Mouse (Mus musculus) kidney, adult 2 months (tissue): ENCODE measurements around the gene Mettl1. TPM values are rescaled to one million over a fixed set of nuclear protein-coding genes. Genes with fewer than 3 reads are reported as not detected.

Experiments
- DNase-seq: peaks from one replicate; pipeline ENCODE4 v3.0.0; 2021
- H3K27ac ChIP-seq: fragments of 200-500 bp; 2 replicates; pipeline ENCODE4 v1.5.1; 2012; ENCODE audit warnings: low read depth, low read length, control low read depth, inconsistent platforms; ENCODE audit not compliant: insufficient read depth
- H3K27me3 ChIP-seq: fragments of 200-500 bp; replicated peaks from 2 replicates; pipeline ENCODE4 v1.6.1; 2012; ENCODE audit warnings: mild to moderate bottlenecking, moderate library complexity, low read length, inconsistent platforms; ENCODE audit not compliant: control insufficient read depth, insufficient read depth
- H3K36me3 ChIP-seq: fragments of 200-500 bp; 2 replicates; pipeline ENCODE4 v1.6.1; 2012; ENCODE audit warnings: mild to moderate bottlenecking, moderate library complexity, low read length, inconsistent platforms; ENCODE audit not compliant: control insufficient read depth, insufficient read depth
- H3K4me1 ChIP-seq: fragments of 200-500 bp; 2 replicates; pipeline ENCODE4 v1.6.1; 2011; ENCODE audit warnings: low read length; ENCODE audit not compliant: control insufficient read depth, insufficient read depth
- H3K4me3 ChIP-seq: fragments of 200-500 bp; 2 replicates; pipeline ENCODE4 v1.5.1; 2011; ENCODE audit warnings: mild to moderate bottlenecking, low read depth, low read length, control low read depth; ENCODE audit not compliant: insufficient read depth
- CTCF ChIP-seq: fragments of 200-500 bp; conservative IDR thresholded peaks from 2 replicates; pipeline ENCODE4 v1.5.1; 2011; ENCODE audit warnings: low read depth, mild to moderate bottlenecking, control low read depth, low read length, moderate library complexity, mixed read lengths; ENCODE audit not compliant: insufficient read depth, insufficient read length
- POLR2A ChIP-seq: fragments of 200-500 bp; IDR thresholded peaks from one replicate; pipeline ENCODE4 v1.6.1; 2011; ENCODE audit warnings: low read depth, low read length, control low read depth
- WGBS: fragments of 180-500 bp; shearing (Covaris S2); methylation state at CpG from one replicate; pipeline ENCODE4 v1.1.7; 2018; 5-methylcytosine and 5-hydroxymethylcytosine counted together
- polyA plus RNA-seq: library from polyadenylated mRNA; depleted of rRNA; stranded (reverse); fragments of >200 nt; gene quantifications from 2 replicates; pipeline ENCODE4 v1.2.3, GENCODE M21; 2012

Mettl1 gene
- polyA plus RNA-seq, 1 experiment: 27.5 TPM

DNA sequence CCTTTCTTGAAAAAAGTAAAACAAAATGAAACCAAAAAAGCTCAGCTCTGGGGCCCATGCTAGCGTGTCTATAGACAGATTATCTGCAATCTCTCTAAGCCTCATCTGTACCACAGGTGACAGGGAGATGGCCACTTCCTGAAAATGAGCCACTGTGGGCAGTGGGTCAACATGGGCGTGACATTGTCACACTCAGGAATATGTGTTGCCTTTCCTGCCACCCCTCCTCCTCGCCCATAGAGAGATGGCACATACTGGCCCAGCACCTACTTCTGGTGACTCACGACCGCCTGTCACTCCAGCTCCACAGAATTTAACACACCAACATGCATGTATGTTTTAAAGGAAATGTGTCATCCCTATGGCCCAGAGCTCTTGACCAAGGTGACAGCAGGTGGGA, 38.4 kb upstream of the Mettl1 start:
- WGBS: 87% methylated on average over 5 of the region's 5 CpGs
- Histone ChIP-seq H3K36me3 (no peaks in the 10 kb centered on the region), H3K27ac (no peak overlapping the region), H3K4me3 (no peak overlapping the region), H3K27me3 (no peaks in the 10 kb centered on the region), H3K4me1 (no peaks in the 10 kb centered on the region)
- no peak for TF ChIP-seq CTCF
- no peak for TF ChIP-seq POLR2A
- no peak for DNase-seq

DNA sequence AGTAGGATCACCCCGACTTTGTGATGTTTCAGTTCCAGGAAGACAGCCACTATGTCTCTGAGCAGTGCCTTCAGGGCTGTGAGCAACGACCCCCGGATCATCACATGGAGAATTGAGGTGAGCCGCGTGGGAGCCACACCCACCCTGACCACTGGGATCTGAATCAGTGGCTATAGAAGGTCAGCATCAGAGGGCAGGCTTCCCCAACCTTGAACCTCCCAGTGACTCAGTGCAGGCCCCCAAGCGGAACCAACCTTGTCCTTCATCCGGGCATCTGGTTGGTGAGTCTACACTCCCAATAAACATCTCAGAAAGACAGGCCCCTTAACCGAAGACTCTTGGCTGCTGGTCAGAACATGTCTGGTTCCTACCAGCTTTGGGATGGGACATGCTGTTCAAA, 37.9 kb upstream of the Mettl1 start:
- Histone ChIP-seq H3K4me3 (no peak overlapping the region), H3K27me3 (no peaks in the 10 kb centered on the region), H3K4me1 (no peaks in the 10 kb centered on the region), H3K27ac (no peak overlapping the region), H3K36me3 (no peaks in the 10 kb centered on the region)
- no peak for DNase-seq
- no peak for TF ChIP-seq CTCF
- TF ChIP-seq POLR2A: no peak
- 63% methylated on average over 8 of the region's 8 CpGs for WGBS

DNA sequence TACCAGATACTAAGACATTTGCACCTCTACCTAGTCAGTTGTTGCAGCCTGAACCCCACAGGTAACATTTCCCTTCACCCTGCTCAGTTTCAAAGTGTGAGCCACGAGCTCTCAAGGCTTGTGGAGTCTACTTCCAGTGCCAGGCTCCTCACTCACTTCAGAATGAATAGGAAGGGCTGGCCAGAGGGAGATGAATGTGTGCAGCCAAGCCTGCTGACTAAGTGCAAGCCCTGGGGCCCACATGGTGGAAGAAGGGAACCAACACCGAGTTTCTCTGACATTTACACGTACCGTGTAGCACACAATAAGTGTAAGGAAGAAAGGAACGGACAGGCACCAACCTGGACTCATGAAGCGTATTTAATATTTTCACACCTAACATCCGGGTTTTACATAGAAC, 37.4 kb upstream of the Mettl1 start:
- whole genome bisulfite sequencing: 74% methylated on average over 7 of the region's 7 CpGs
- Histone ChIP-seq H3K27me3 (no peaks in the 10 kb centered on the region), H3K4me3 (no peak overlapping the region), H3K27ac (no peak overlapping the region), H3K36me3 (no peaks in the 10 kb centered on the region), H3K4me1 (no peaks in the 10 kb centered on the region)
- DNase-seq: no peak
- TF ChIP-seq POLR2A (no peak), CTCF (no peak)

DNA sequence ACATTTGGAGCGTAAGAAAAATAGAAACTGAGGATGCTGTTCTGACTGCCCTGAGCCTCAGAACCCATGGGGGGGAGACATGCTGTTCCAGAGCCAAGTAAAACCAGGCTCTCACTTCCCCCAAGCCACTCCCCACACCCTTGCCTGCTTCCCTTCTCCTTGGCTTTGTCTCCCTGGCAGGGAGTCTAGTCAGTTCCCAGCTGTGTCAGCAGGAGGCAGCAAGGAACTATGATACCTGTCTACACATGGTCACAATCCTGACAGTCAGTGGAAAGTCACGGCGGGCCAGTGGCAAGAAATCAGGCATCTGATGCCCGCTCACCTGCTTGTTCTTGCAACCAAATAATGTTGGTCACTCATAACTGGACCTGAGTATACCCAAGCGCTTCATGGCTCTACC, 24.7 kb upstream of the Mettl1 start:
- no peak overlapping the region for H3K27ac ChIP-seq
- H3K36me3 ChIP-seq: no peaks in the 10 kb centered on the region
- TF ChIP-seq CTCF (peak; percentile 68), POLR2A (no peak)
- no peaks in the 10 kb centered on the region for H3K4me1 ChIP-seq
- DNase-seq: peak; percentile 63
- WGBS: 52% methylated on average over 5 of the region's 5 CpGs
- H3K27me3 ChIP-seq: no peaks in the 10 kb centered on the region
- no peak overlapping the region for H3K4me3 ChIP-seq

DNA sequence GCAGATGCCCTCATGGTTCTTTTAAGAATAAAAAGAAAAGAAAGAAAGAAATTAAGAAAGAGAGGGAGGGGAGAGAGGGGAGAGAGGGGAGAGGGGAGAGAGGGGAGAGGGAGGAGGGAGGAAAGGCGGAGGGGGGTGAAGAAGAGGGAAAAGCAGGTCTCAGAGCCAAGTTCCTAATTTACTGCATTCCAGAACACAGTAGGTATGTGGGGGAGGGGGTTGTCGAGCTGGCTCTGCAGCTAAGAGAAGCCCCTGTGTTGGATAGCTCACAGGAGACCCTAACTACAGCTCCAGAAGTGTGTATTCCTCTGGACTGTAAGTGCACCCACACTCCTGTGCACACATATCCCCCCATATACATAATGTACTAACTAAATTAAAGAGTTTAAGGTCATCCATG, 24.1 kb upstream of the Mettl1 start:
- Histone ChIP-seq H3K4me3 (no peak overlapping the region), H3K36me3 (no peaks in the 10 kb centered on the region), H3K4me1 (no peaks in the 10 kb centered on the region), H3K27ac (no peak overlapping the region), H3K27me3 (no peaks in the 10 kb centered on the region)
- WGBS: 17% methylated on average over 2 of the region's 2 CpGs
- no peak for DNase-seq
- TF ChIP-seq POLR2A (no peak), CTCF (no peak)

DNA sequence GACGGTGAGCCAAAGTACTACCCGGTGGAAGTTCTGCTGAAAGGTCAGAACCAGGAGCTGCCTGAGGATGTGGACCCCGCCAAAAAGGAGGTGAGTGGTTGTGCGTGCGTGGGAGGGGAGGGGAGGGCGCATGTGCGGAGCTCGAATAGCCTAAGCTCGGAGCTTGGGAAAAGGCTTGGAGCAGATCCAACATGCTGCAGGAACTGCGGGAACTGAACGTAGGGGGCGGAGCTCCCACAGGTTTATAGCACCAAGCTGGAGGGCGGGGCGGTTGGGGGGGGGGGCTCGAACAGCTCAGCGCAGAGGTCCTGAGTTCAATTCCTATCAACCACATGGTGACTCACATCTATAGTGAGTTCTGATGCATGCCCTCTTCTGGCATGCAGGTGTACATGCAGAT, 22.8 kb upstream of the Mettl1 start:
- no peaks in the 10 kb centered on the region for H3K27me3 ChIP-seq
- no peak for DNase-seq
- no peaks in the 10 kb centered on the region for H3K36me3 ChIP-seq
- TF ChIP-seq POLR2A (no peak), CTCF (no peak)
- 61% methylated on average over 16 of the region's 16 CpGs for WGBS
- H3K27ac ChIP-seq: no peak overlapping the region
- no peak overlapping the region for H3K4me3 ChIP-seq
- H3K4me1 ChIP-seq: no peaks in the 10 kb centered on the region

DNA sequence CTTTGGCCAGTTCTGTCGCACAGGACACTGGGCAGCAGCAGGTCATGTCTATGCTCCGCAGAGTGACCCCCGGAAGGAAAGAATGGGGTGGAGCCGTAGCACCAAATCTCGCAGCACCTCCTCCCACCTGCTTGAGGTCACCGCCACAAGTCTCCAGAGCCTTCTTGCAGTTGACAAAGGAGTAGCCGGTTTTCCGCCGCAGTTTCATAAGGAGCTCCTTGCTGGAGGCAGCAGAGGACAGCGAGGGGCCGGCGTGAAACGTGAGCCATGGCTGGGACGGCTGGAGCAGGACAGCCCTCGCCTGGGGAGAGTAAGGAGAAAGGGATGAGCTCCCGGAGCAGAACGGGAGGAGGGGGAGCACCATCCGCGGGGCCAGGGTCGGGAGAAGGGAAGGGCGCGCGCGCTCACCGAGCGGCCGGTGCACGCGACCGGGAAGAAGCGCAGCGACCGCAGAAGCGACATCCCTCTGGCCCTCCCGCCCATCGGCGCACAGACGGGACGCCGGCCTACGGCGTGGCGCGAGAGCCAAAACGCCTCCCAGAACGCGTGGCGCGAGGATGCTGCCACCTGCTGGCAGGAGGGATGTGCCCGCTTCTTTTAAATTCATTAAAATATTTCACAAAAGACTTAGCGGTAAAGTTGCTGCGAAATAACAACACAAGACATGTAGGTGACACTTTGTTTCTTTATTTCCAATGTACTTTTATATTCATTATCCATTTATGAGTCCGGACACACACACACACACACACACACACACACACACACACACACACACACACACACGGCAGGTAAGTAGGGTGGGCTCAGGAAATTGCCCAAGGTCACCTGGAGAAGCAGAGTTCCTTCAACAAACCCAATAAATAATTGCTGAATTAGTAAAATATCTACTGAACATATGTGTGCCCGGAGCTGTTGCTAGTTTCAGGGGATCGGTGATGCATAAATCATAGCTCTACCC, 10.6 kb upstream of the Mettl1 start, which contains the start of gene Tsfm:
TSS of gene Tsfm (minus strand) at position 505 of the 961 bp plus-strand sequence.
- Histone ChIP-seq H3K4me1 (peaks cover 11% of the 10 kb centered on the region; the same call in 1 of the 2 replicates), H3K27me3 (no peaks in the 10 kb centered on the region; the same call in 1 of the 2 replicates), H3K27ac (peak within 1 kb of the TSS; percentile 79), H3K36me3 (0 out of 2 replicates have a peak, but pooled peaks cover 2% of the 10 kb centered on the region), H3K4me3 (peak within 1 kb of the TSS; percentile 75)
- TF ChIP-seq POLR2A (no peak), CTCF (peak; percentile 94)
- DNase-seq: peak; percentile 94
- 3% methylated on average over 56 of the region's 56 CpGs for WGBS
